Comparison of ENCODE assay signal across 8 mouse cellular contexts in genomic region chr1:36303381-36304320, GRCm38 (mm10). TPM values are rescaled to one million over a fixed set of nuclear protein-coding genes. Genes with fewer than 3 reads are reported as not detected.
A peak's percentile ranks its signal among the peaks of the same experiment; 100 is the strongest.
DNase-seq lines count a peak whose midpoint lies in the region; ATAC-seq lines count a peak whose summit lies in the region.

No protein-coding gene starts in this region.

- ATAC-seq in hindbrain, embryonic 13.5 days (ENCODE audit: low FRiP score) = peak; percentile 31

- H3K36me3 ChIP-seq in hindbrain, embryonic 13.5 days = no peaks in the 10 kb centered on the region

- H3K4me2 ChIP-seq in hindbrain, embryonic 13.5 days = peak overlapping the region; percentile 76

- H3K9me3 ChIP-seq in hindbrain, embryonic 13.5 days = no peaks in the 10 kb centered on the region

- H3K4me1 ChIP-seq in hindbrain, embryonic 13.5 days (replicated peaks) = peaks cover 15% of the 10 kb centered on the region

- peak overlapping the region; percentile 39 for H3K4me3 ChIP-seq in hindbrain, embryonic 13.5 days

- peak overlapping the region; percentile 63 for H3K9ac ChIP-seq in hindbrain, embryonic 13.5 days

- 9% methylated on average over 30 of the region's 30 CpGs for WGBS in hindbrain, embryonic 13.5 days

- DNase-seq in Muller cell, postnatal 12 days (ENCODE audit: inconsistent ontology term) = peak; percentile 93
- DNase-seq in cerebellum, adult 18-20 months = peak; percentile 65 to 69
- DNase-seq in frontal cortex, postnatal 36 days (ENCODE audit: low spot score in 2 of 2) = peak; percentile 75 to 88
- peak; percentile 67 to 76 for DNase-seq in layer of hippocampus, postnatal 36 days
- peak; percentile 95 for DNase-seq in lung, postnatal 10 days
- peak; percentile 83 for DNase-seq in right cerebral cortex, postnatal 25 days
- DNase-seq in spleen, postnatal 10 days (ENCODE audit: low spot score in 2 of 2) = no peak

- H3K27ac ChIP-seq in hindbrain, embryonic 13.5 days = 0 out of 2 replicates have a peak overlapping the region, but pooled peaks have one; percentile 67

- peaks cover 42% of the 10 kb centered on the region for H3K27me3 ChIP-seq in hindbrain, embryonic 13.5 days

RNA-seq across cellular contexts. Expression of gene Arid5a, which starts 3.9 kb away (rescaled TPM):
- polyA plus RNA-seq in hindbrain, embryonic 13.5 days (2015; fragmentation: Nextera tagmentation; extraction: Ambion mirVana) = 3.8 and 4.0 TPM in 2 replicates
- 10 to 100 TPM; 12.6 to 14.9 TPM for total RNA-seq in layer of hippocampus, postnatal 36 days (2021)

RNA-seq across cellular contexts. Expression of gene Neurl3, which starts 29.2 kb away (rescaled TPM):
- polyA plus RNA-seq in hindbrain, embryonic 13.5 days (2015; fragmentation: Nextera tagmentation; extraction: Ambion mirVana) = 1.3 and 1.4 TPM in 2 replicates
- under 1 TPM; 0.51 to 0.67 TPM for total RNA-seq in layer of hippocampus, postnatal 36 days (2021)

RNA-seq across cellular contexts. Expression of gene Uggt1, which starts 59.1 kb away (rescaled TPM):
- 44.6 and 45.3 TPM in 2 replicates for polyA plus RNA-seq in hindbrain, embryonic 13.5 days (2015; fragmentation: Nextera tagmentation; extraction: Ambion mirVana)
- 10 to 100 TPM; 43.9 to 48.1 TPM for total RNA-seq in layer of hippocampus, postnatal 36 days (2021)

Comparison
In these comparisons a context has a peak if more than half of its experiments do, and no peak if none do; other contexts are left out.
1. DNase-seq: peak in Muller cell, postnatal 12 days (single experiment), cerebellum, adult 18-20 months (2 of 2), frontal cortex, postnatal 36 days (2 of 2), layer of hippocampus, postnatal 36 days (2 of 2), lung, postnatal 10 days (single experiment) and right cerebral cortex, postnatal 25 days (single experiment); none in spleen, postnatal 10 days (0 of 2).